In the genomic region with DNA sequence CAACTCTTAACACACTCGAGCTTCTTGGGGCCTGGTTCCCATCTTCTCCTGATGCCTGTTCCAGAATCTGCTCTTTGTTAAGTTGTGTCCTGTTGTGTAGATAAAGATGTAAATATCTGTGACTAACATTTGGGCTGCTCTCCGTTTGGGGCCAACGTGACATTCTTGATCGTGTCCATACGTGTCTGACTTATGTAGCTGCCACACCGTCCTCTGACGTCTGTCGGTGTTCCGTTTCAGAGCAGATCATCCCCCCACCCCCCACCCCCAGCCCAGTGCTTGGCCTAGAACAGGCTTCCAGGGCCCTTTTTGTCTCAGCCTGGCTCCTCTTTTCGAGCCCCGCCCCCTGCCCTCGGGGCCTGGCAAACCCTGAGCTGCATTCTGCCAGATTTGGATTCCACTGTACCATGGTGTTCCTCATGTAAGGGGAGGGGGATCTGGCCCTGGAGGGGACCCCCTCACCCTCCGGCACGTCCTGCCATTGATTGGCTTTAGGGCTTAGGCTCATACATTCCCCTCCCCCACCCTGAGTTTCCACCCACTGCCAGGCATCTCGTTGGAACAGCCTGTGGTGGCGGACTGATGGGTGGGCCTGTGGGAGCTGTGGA, we compare ENCODE assay signal across 10 mouse cellular contexts. TPM values are rescaled to one million over a fixed set of nuclear protein-coding genes. Genes with fewer than 3 reads are reported as not detected.
A peak's percentile ranks its signal among the peaks of the same experiment; 100 is the strongest.
DNase-seq lines count a peak whose midpoint lies in the region; ATAC-seq and TF ChIP-seq lines count a peak whose summit lies in the region.
"Had no signal": no experiment of that assay in that cellular context is flagged by ENCODE, and none has a peak within 500 bp of the region (broad histone marks: within the 10 kb centered on the region; RNA-seq: fewer than 3 reads in every experiment).

No protein-coding gene starts in this region.

- TF ChIP-seq CTCF in kidney, adult 2 months (conservative IDR thresholded peaks at IDR 0.05; ENCODE audit: insufficient read depth, insufficient read length, low read depth, low read length): no peak

- 74% methylated on average over 16 of the region's 16 CpGs for WGBS in kidney, adult 2 months
- 48% methylated on average over 16 of the region's 16 CpGs for WGBS in forebrain, embryonic 11.5 days
- 32% methylated on average over 16 of the region's 16 CpGs for WGBS in stomach, embryonic 14.5 days

- peak overlapping the region; percentile 16; the same call in 1 of the 2 replicates for H3K9ac ChIP-seq in forebrain, embryonic 11.5 days (ENCODE audit: low read length)
- H3K9ac ChIP-seq in stomach, embryonic 14.5 days (replicated peaks; ENCODE audit: low read depth, low read length): no peak overlapping the region
- H3K9ac ChIP-seq: lung, embryonic 14.5 days had no signal

- peak; percentile 75 to 78 for DNase-seq in cerebellum, postnatal 10 days
- no peak for DNase-seq in cerebellum, adult 8-10 months
- DNase-seq in kidney, adult 2 months: peak; percentile 26
- no peak for DNase-seq in kidney, adult 8-10 months
- DNase-seq in forebrain, embryonic 11.5 days (ENCODE audit: low spot score): no peak
- no peak for DNase-seq in adrenal gland, adult 18-20 months (ENCODE audit: low spot score in 2 of 2)
- no peak for DNase-seq in adrenal gland, postnatal 14 days
- DNase-seq: lung, embryonic 14.5 days had no signal

- no peaks in the 10 kb centered on the region for H3K27me3 ChIP-seq in kidney, adult 2 months (replicated peaks; ENCODE audit: control insufficient read depth, insufficient read depth, low read length)
- H3K27me3 ChIP-seq in forebrain, embryonic 11.5 days (ENCODE audit: control insufficient read depth, insufficient read depth, low read length): no peaks in the 10 kb centered on the region
- H3K27me3 ChIP-seq in stomach, embryonic 14.5 days (ENCODE audit: control insufficient read depth, insufficient read depth, low read length): no peaks in the 10 kb centered on the region

- no peaks in the 10 kb centered on the region for H3K36me3 ChIP-seq in kidney, adult 2 months (ENCODE audit: control insufficient read depth, insufficient read depth, low read length)
- no peaks in the 10 kb centered on the region for H3K36me3 ChIP-seq in forebrain, embryonic 11.5 days (ENCODE audit: control insufficient read depth, insufficient read depth, low read length)
- H3K36me3 ChIP-seq in stomach, embryonic 14.5 days (ENCODE audit: control insufficient read depth, insufficient read depth, low read length): no peaks in the 10 kb centered on the region

- no peaks in the 10 kb centered on the region for H3K9me3 ChIP-seq in forebrain, embryonic 11.5 days (ENCODE audit: control insufficient read depth, low read length)
- H3K9me3 ChIP-seq in stomach, embryonic 14.5 days (ENCODE audit: control insufficient read depth, low read depth, low read length): no peaks in the 10 kb centered on the region

- no peak for TF ChIP-seq POLR2A in kidney, adult 2 months (IDR thresholded peaks at IDR 0.05; ENCODE audit: low read depth, low read length)

- no peak for ATAC-seq in forebrain, embryonic 11.5 days (replicated peaks; ENCODE audit: low FRiP score)
- ATAC-seq in stomach, embryonic 14.5 days (ENCODE audit: insufficient number of reproducible peaks, insufficient read depth, low FRiP score, low read depth): peak; percentile 34; the same call in 1 of the 2 replicates

- H3K27ac ChIP-seq in kidney, adult 2 months (ENCODE audit: insufficient read depth, low read depth, low read length): no peak overlapping the region
- no peak overlapping the region for H3K27ac ChIP-seq in forebrain, embryonic 11.5 days (ENCODE audit: low read depth, low read length)
- peak overlapping the region; percentile 55; the same call in 1 of the 2 replicates for H3K27ac ChIP-seq in stomach, embryonic 14.5 days (ENCODE audit: low read length)
- H3K27ac ChIP-seq: kidney, postnatal 0 days had no signal

- H3K4me3 ChIP-seq in kidney, adult 2 months (ENCODE audit: insufficient read depth, low read depth, low read length): no peak overlapping the region
- no peak overlapping the region for H3K4me3 ChIP-seq in forebrain, embryonic 11.5 days (ENCODE audit: low read depth, low read length)
- no peak overlapping the region for H3K4me3 ChIP-seq in stomach, embryonic 14.5 days (ENCODE audit: low read depth, low read length)

- peaks cover 24% of the 10 kb centered on the region for H3K4me1 ChIP-seq in kidney, adult 2 months (ENCODE audit: control insufficient read depth, insufficient read depth, low read length)
- peaks cover 20% of the 10 kb centered on the region; the same call in 1 of the 2 replicates for H3K4me1 ChIP-seq in forebrain, embryonic 11.5 days (replicated peaks; ENCODE audit: control insufficient read depth, insufficient read depth, low read length)
- peaks cover 62% of the 10 kb centered on the region for H3K4me1 ChIP-seq in stomach, embryonic 14.5 days (ENCODE audit: control insufficient read depth, insufficient read depth, low read length)

- H3K4me2 ChIP-seq in forebrain, embryonic 11.5 days (ENCODE audit: low read depth, low read length, severe bottlenecking): no peak overlapping the region
- no peak overlapping the region for H3K4me2 ChIP-seq in stomach, embryonic 14.5 days (replicated peaks; ENCODE audit: low read depth, low read length)
- H3K4me2 ChIP-seq: lung, embryonic 14.5 days had no signal

RNA-seq across cellular contexts. Expression of gene Ece1, which starts 7.7 kb away (rescaled TPM):
- 30.7 and 33.7 TPM in 2 replicates for polyA plus RNA-seq in kidney, adult 2 months (2012; rRNA removed)
- polyA plus RNA-seq in forebrain, embryonic 11.5 days (2014; fragmentation: Nextera tagmentation; extraction: Ambion mirVana): 35.0 and 35.2 TPM in 2 replicates
- 80.6 and 83.2 TPM in 2 replicates for polyA plus RNA-seq in stomach, embryonic 14.5 days (2014; fragmentation: Nextera tagmentation; extraction: Ambion mirVana)
- total RNA-seq in adrenal gland, adult 18-20 months (2021): 100 to 1,000 TPM; 210 to 273 TPM
- total RNA-seq in adrenal gland, postnatal 14 days (2021): 202 and 263 TPM in 2 replicates

Comparison
In these comparisons a context has a peak if more than half of its experiments do, and no peak if none do; other contexts are left out.
1. DNase-seq: peak in cerebellum, postnatal 10 days (2 of 2) and kidney, adult 2 months (single experiment); none in cerebellum, adult 8-10 months (single experiment), kidney, adult 8-10 months (0 of 2), forebrain, embryonic 11.5 days (single experiment), adrenal gland, adult 18-20 months (0 of 2) and adrenal gland, postnatal 14 days (single experiment).